Mouse (Mus musculus) ovary, adult 18-20 months (tissue): Measurements from ENCODE around the gene Scn8a.

ENCODE experiments used
- DNase-seq: peaks from one replicate; pipeline ENCODE4 v3.0.0; 2022; ENCODE audit warnings: low spot score, mixed read lengths

The Scn8a gene

DNA sequence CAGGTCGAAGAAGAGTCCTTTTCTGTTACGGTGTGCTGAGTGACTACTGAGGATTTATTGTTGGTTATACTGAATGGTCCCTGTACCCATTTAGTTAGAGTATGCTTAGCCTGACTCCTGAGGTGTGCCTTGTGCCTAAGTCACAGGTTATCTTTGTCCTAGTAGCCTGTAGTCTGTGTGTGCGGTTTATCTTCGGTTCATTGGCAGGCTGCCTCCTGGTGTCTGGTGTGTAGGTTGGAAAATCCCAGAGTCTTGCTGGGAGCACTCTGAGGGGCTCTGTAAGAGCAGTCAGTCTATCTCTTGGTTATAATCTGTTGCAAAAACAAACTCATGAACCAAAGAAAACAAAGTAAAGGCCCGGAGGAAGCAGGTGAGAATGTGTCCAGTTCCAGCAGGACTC, 11.7 kb downstream of the Scn8a start:
- no peak for DNase-seq

DNA sequence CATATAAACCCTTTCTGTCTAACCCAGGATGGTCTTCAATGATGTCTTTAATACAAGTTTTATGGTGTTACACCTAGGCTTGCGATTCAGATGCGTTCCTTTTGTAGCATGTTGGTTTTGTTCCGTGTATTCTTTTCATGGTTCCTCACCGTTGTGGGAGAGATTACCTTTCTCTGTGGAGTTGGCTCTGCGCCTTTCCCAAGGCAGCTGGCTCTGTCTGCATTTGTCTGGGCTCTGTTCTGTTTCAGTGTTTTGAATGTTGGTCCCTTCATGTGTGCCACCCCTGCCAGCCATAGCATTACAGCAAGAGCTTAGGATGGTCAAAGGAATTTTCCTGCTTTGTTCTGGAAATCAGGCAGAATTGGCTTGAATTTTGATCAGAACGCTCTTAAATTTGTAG, 14.8 kb downstream of the Scn8a start:
- DNase-seq: no peak

DNA sequence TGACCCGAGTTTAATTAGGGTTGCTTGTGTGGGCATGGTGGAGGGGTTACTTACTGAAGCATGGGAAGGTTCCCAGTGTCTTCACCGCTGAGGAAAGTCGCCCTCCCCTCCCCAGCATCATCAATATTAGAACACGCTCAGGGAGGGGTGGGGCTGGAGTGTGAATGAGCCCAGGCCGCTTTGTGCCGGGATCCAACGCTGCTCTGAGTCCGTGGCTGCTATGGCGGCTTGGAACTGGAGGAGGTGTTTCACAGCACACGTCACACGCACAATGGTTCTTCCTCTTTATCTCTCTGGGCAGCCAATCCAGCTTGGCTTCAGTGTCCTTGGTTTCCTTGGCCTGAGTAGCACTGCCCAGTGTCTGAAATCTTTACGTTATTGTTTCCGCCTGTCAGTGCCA, 22.3 kb downstream of the Scn8a start:
- DNase-seq: no peak

DNA sequence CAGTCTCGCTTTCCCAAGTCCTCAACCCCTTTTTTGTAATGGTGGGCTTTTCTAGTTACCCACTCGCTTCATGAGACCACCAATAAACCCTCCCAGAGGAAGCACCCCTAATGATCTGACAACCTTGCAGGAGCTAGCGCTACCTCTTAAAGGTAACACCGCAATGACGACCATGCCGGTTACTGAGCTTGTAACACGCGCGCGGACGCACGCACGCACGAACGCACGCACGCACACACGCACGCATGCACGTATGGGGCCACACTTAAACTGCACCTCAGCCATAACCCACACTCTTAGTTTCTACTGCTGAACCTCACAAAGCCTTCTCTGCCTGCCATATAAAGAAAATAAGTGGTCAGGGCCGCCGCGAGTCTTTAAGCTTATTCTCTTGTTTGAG, 26.8 kb downstream of the Scn8a start:
- no peak for DNase-seq

DNA sequence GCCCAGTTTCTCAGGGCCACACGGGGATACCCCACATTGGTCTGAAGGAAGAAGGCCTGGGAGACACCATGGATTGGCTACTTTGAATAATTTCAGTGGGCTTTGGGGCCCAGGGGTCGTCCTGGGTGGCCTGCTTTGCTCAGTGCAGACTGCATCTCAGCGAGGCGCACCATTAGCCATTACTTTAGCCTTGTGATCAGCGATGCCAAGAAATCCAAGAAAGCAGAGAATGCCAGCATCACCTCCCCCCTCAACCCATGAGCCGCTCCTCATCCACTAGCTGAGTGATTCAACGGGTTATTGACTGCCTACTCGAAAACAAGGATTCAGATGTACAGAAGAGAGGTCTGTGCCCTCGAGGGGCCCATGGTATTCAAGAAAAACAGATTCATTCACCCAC, 34.2 kb downstream of the Scn8a start:
- DNase-seq: no peak

DNA sequence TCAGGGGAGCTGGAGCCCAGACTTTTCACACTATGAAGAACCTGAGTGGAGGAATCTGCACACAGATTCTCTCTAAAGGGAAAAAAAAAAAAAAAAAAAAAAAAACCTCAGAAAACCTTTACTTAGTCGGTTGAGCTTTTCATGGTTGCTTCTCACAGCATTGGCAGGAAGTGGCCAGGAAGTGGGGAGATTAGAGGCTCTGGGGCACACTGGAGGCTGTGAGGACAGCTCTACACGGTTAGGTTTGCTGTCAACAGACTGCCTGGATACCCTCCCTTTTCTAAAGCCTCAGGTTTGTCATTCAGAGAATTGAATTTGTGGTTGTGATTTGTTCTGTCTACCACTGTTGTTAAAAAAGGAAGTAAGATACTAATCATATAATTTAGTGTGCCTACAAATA, 35.3 kb downstream of the Scn8a start:
- no peak for DNase-seq

DNA sequence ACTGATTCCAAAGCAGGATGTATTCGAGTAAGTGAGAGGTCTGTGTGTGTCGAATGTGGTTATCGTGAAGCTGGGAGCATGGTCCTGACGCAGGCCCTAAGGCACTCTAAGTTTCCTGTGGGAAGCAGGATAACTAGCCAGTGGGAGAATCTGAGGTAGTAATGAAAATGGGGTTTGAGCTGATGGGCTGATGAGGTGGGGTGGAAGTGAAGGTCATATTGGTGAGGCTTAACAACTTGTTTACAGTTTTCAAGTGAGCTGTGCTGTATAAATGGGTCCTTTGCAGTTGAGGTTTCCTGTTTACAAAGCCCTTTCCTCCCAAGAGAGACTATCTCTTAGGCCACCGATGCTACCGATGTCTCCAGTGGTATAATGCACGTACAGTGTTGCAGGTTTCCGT, 36.1 kb downstream of the Scn8a start:
- no peak for DNase-seq

DNA sequence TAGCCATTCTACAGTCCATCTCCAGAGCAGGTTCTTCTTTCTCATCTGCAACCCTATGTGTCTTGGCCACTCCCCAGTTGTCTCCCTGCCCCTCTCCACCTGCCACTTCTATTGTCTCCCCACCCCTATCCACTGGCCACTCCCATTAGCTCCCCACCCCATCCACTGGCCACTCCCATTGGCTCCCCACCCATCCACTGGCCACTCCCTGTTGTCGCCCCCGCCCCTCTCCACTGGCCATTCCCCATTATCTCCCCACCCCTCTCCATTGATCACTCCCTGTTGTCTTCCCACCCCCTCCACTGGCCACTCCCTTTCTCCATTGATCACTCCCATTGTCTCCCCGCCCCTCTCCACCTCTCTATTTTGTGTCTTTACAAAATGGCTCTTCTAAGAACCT, 39.2 kb downstream of the Scn8a start:
- DNase-seq: no peak

DNA sequence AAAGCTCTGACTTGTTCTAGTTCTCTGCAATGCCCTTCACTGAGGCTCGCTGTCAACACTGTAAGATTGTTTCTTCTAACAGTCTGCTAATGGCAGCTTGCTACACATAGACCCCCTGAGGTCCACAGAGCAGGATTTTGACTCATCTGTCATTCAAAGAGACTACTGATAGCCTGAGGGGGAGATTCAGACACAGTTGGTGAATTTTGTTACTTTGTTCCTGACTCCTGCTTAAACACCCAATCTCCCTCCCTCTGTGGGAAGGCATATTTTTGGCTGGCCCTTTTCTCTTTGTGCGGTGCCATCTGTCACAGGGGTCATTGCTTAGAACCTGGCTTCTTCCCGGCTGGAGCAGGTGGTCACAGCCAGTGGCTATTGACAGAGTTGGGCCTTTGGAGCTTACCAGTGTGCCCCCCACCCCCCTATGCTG, 40.1 kb downstream of the Scn8a start:
- no peak for DNase-seq

DNA sequence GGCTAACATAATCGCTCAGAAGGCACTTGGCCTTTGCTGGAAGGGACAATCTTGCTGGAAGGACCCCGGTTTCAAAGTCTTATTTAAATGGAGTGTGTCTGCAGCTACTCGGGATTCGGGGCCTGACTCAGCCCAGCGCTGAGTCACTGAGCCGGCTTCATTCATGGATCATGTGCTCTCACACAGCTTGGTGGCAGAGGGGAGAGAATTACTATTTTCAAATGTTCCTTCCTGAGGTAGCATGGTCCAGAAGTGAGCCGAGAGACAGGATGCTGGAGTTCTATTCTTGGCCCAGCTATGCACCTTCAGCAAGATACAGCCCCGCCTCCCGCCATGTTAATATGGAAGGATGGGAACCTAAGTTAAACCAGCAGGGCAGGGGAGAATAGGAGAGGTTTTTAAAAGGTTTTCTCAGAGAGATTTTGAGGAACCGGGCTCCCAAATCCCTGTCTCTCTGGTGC, 40.8 kb downstream of the Scn8a start:
- no peak for DNase-seq

DNA sequence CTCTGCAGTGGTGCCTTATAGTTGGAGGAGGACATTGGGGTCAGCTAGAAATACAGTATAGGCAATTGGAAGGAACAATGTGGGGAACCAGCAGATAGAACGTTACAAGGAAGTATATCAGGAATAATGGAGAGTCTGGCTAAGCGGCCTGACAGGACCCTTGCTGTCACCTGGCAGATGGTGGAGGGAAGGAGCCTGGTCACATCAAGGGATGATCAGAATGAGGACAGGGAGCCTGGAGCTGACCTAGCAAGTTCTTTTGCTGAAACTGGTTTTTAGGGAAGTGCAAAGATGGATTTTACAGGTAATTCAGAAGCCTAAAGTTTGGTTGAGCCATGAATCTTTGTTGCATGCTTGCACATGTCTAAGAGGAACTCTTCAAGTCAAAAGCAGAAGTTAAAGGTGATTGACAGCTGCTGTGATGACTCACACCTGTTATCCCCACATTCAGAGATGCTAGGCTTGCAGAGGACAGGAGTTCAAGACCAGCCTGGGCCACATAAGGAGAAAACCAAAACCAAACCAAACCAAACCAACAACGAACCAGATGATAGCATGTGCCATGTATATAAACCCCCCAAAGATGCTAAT, 43.1 kb downstream of the Scn8a start:
- no peak for DNase-seq

DNA sequence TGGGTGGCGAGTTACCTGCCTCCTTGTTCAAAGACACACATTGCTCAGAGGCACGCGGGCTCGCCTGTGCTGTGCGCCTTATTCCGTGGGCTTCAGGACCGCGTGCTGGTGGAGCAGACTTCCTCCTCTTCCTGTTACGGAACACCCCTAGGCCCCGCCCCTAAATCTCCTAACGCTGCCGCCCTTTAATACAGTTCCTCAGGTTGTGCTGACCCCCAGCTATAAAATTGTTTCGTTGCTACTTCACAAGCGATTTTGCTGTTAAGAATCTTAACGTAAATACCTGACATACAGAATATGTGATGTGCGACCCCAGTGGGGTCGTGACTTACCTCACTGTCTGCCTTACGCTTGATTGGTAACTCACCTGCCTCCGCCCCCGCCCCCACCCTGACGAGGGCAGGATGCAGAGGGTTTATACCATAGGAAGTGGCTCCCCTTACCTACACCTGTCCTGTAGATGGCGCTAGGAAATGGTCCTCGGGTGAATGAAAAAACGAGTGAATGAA, 45.1 kb downstream of the Scn8a start:
- DNase-seq: no peak

DNA sequence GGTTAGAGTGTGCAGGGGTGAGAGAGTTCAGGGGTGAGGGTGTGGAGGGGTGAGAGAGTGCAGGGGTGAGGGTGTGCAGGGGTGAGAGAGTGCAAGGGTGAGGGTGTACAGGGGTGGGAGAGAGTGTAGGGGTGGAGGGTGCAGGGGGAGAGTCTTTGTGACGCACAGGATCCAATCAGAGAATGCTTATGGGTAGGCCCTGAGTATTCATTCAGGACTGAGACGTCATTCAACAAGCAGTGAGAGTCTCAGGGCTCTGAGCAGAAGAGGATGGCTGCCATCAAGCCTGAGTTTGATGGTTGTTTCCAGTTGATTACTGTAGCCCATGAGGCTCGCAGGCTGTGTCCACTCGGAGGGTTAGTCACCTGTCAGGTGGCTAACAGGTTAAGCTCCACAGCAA, 48.4 kb downstream of the Scn8a start:
- DNase-seq: no peak

DNA sequence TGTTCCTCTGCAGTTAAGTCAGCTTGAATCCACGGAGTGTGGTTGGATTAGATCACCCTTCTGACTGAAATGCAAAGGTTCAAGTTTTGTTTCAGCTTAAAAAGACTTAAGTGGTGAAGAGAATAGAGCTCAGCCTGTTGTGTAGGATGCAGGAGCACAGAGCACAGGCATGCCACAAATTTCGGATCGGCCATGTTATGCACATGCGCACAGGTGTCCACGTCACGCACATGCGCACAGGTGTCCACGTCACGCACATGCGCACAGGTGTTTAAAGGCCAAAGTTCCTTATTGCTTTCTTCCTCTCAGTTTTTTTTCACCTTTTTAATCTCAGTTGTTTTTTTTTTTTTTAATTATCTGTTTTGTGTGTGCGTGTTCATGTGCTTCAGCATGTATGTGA, 52.6 kb downstream of the Scn8a start:
- no peak for DNase-seq

DNA sequence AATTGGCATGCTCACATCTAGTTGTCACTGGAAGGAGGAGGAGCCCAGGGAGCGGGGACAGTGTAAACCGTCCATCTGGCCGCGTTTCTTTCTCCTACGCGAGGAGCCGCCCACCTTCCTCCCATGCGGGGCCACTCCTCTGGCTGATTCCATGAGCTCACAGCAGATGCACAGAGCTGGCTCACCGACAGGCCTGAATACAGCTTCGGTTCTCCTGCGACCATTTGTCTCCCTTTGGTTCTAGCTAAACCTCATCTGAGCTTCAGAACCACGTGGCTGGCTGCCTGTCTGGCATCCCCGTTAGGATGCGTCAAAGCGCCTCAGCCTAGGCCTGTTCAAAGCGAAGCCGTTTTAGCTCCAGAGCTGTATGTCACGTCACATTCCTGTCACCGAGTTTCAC, 53.8 kb downstream of the Scn8a start:
- DNase-seq: no peak

DNA sequence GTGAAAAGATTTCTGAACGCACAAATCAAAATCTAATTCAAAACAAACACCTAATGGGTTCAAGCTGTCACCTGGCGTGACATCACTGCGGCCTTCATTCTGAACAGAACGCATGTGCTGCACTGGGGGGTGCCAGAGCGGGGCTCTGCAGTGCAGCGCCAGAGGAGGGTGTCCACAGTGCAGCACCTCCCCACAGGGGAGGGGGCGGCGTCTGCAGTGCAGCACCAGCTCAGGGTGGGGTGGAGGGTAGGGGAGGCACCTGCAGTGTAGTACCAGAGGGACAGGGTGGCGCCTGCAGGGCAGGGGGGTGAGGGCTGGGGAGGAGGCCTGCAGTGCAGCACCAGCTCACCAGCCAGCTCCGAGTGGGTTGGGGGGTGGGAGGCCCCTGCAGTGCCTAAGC, 55.3 kb downstream of the Scn8a start:
- no peak for DNase-seq

DNA sequence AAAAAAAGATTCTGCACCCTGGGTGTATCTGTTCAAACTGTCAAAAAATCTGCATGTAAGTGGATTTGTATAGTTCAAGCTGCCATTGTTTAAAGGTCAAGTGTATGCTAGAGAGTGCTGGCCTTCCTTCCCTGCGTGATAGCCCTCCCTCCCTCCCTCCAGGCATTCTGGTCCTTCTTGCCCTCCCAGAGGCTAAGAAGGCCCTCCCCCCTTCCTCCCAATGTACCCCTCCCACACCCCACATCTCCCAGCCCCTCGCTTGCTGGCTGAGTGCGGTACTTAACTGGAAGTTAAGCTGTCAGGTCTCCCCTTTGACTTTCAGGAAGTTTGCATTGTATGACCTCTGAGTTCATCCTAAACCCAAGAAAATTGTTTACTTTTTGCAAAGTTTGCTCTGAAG, 60.8 kb downstream of the Scn8a start:
- DNase-seq: no peak

DNA sequence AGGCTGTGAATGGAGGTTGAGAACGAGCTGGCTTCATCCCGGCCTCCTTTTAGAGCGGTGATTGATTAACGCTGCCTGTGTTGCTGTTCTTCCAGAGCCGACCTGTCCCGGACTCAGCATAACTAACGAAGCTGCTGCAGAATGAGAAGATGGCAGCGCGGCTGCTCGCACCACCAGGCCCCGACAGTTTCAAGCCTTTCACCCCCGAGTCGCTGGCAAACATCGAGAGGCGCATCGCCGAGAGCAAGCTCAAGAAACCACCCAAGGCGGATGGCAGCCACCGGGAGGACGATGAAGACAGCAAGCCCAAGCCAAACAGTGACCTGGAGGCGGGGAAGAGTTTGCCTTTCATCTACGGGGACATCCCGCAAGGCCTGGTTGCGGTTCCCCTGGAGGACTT, 66.5 kb downstream of the Scn8a start:
- DNase-seq: no peak

DNA sequence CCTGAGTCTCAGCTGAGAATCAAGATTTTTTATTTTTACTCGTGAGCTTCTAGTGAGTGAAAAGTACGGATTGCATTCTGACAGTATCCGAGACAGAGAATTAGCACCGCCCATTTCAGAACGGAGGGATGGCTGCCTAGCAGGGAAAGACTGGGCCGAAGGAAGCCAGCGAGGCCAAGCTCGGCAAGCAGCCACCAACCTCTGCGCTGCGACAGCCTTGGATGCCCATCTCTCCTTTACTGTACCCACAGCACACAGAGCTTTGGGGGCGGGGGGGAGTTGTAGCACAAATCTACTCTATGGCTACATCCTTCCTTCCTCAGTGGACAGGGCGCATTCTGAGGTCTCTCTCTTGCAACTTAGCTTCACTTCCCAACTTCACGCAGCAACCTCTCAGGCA, 78.7 kb downstream of the Scn8a start:
- no peak for DNase-seq

DNA sequence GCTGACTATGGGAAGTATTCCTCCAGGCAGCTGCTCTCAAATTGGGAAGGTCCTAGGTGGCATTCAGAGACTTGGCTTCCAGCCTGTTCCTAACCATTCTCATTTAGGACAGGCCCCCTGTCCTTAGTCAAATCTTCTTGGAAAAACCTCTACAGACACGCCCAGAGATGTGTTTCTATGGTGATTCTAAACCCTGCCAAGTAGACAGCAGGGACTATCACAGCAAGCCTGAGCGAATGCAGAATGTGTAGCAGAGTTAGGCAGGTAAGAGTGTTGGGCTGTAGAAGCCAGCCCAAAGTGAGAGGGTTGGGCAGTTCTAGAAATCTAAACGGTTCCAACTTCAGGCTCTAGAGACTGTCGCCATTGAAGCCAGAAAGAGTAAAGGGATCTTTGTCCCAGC, 79.5 kb downstream of the Scn8a start:
- DNase-seq: no peak

DNA sequence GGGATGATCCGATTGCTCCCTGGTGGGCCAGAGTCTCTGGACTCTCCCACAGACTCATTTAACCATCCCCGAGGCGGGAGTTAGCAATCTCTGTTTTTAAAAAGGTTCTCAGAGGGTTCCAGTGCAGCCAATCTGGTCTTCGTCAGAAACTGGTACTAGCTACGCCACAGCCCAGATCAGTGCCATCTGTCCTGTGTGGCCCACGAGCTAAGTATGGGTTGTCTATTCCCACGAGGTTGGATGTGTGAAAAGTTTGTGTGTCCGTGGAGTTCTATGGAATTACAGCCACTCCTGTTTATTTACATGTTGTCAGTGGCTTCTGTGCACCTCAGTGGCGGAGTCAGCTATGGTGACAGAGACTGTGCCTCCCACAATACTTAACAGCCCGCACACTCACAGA, 81.8 kb downstream of the Scn8a start:
- no peak for DNase-seq

DNA sequence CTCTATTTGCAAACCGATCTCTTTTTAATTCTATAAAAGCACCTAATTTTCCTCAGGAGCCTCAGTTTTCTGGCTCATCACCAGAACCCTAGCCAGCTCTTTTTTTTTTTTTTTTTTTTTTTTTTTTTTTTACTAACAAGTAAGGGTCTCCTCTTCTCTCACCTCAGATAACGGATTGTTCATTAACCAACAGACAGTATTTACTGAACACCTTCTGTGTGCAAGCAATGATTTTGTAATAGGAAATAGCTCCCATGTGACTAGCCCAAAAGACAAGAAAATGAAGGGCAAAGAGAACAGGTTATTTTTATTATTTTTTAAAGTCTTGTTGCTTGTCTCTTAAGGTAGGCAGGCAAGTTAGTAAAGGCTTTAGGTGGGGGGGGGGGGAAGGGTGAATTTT, 82.6 kb downstream of the Scn8a start:
- no peak for DNase-seq

DNA sequence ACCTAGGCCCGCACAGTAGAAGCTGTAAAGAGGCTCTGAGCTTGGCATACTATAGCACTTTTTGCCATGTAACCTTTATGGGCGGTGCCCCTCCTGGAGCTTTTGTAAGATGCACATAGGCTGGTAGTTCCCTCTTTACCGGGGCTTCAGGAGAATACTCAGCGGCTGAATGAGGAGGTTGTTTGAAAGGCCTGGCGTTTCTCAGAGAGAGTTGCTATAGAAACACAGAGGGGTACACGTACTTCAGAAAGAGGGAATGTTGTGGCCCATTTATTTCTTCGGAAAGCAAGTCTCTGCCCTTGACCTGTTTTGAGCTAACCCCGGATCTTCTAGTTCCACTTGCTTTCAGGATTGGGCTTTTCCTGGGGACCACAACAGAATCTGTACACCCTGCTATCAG, 83.2 kb downstream of the Scn8a start:
- DNase-seq: no peak

DNA sequence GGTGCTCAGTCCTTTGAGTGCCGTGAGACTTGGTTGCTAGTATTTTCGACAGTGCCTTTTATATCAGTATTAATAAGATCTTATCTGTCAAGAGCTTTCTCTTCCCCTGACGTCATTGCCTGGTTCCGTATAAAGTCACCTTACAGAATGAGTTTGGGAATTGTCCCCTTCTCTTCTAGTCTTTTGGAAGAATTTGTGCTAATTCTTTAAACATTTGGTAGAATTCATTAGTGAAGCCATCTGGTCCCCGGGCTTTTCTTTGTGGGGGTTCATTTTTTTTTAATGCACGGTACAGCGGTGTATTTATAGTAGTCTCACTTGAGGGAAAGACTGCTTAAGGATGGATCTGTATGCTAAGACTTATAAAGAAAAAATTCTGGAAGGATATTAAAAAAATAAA, 84.3 kb downstream of the Scn8a start:
- DNase-seq: no peak

DNA sequence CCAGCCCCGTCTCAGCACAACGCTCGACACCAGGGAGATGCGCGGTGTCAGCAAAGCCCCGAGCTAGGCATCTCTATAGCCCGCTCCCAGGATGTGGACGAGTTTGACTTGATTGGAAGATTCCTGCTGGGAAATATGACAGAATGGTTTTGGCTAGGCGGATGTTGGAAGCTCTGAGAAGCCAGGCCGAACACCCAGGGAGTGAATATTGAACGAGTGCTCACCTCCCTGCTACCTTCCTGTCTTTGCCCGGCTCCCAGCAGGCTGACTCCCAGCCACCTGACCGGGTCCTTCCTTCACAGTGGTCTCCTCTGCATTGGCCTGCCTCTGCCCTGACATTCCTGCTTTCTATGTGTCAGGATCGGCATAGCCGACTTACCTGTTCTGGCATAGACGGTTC, 85.1 kb downstream of the Scn8a start:
- no peak for DNase-seq
